Mouse (Mus musculus) lung, postnatal 0 days (tissue): ENCODE data around the gene Slc25a29.

Experiments
- CTCF ChIP-seq: IDR thresholded peaks from 2 replicates; pipeline ENCODE4 v1.5.1; 2016; ENCODE audit warnings: antibody characterized with exemption, mild to moderate bottlenecking
- EP300 ChIP-seq: IDR thresholded peaks from 2 replicates; pipeline ENCODE4 v1.6.1; 2016; ENCODE audit warnings: antibody characterized with exemption, mild to moderate bottlenecking, control low read depth

GRCm38 (mm10) chr12:108820461-108820860, 15.2 kb downstream of the Slc25a29 start:
- TF ChIP-seq CTCF = no peak
- no peak for TF ChIP-seq EP300
